Mouse (Mus musculus): ENCODE measurements around the gene Olfr220.

The Olfr220 gene

DNA sequence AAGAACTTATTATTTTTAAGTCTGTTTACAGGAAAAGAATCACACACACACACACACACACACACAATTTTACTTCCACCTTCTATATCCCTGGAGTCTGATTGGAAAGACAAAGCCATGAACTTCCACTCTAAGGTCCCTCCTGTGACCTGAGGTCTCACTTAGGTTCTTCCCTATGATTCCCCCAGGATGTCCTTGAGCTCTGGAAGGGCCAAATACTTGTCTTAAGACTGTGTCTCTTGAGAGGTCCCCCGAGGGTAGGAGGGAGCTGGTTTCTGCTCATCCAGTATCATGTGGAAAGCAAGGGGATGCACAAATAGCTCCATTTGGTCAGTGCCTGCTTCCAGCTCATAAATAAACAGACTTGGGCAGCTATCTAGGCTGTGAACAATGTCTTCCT is at the start of gene Olfr220:
Gene Olfr220 (plus strand): TSS at position 301 of the 400 bp plus-strand sequence.
- no peak for DNase-seq (ENCODE audit: low spot score in 2 of 2)

DNA sequence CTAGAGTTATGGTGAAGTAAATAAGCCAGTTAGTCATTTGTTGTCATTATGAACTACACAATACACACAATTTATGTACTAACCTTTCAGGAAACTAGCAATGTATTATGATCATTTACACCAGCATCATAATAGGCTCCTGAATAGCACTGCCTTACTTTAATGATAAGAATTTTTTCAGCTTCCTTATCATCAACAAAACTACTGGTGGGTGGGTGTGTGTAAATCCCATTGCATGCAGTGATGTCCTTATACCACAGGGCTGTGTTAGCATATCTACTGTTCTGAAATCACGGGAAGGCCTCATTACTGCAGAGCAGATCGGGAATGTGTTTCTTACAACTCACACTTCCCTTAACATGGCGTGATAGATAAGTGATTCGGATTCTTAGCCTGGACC is 18.9 kb upstream of the Olfr220 start:
- DNase-seq (ENCODE audit: low spot score in 2 of 2), result no peak

DNA sequence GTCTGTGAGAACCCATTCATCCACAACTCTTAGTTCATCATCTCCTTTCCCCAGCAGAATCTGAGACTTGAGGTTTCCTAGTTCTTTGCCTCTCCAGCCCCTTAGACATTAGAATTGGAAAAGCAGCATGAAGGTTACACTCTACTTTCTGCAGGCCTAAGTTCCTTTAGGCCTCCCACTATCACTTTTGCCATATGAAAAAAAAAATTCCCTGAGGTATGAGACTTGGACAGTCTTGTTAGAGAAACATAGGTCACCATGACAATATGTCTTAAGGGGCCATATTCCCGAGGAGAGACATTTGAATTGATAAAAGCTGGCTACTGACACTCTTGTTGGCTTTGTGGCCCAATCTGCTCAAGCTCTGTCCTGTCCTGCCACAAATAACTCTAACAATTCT is 18.1 kb upstream of the Olfr220 start, which contains the start of gene Olfr414:
Gene Olfr414 (plus strand): TSS at position 301 of the 400 bp plus-strand sequence.
- no peak for DNase-seq (ENCODE audit: low spot score in 2 of 2)

DNA sequence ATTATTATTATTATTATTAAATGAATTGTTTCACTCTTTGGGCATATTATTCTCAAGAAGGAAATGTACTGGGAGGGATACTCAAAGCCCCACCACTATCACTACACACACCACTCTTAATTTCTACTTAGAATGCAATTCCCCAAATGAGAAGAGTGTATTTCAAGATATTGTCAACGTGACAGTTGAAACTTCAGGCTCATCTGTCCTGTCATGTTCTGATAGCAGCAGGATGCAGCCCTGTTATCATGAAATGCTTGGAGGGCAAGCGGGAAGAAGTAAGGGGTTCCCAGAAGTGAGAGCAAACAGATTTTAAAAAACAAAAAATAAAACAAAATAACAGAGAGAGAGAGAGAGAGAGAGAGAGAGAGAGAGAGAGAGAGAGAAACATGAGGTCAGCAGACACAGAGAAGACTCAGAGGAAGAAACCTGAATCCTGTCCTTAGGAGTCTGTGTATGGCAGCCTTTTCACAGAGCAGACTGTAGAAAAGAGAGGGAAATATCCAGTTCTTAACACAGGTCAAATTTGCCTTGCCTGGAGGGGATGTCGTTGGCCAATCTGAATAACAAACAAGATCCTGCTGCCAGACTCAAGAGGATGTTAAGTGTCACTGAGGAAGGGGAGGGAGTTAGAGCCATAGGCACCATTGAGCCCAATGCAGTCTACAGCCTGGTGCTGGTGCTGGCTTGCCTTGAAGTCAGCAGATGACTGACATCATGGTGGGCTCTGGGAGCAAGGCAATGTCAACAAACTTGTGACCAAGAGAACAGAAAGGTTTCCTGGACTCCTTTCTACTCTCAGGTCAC is 15.5 kb upstream of the Olfr220 start:
- DNase-seq (ENCODE audit: low spot score in 2 of 2), result no peak

DNA sequence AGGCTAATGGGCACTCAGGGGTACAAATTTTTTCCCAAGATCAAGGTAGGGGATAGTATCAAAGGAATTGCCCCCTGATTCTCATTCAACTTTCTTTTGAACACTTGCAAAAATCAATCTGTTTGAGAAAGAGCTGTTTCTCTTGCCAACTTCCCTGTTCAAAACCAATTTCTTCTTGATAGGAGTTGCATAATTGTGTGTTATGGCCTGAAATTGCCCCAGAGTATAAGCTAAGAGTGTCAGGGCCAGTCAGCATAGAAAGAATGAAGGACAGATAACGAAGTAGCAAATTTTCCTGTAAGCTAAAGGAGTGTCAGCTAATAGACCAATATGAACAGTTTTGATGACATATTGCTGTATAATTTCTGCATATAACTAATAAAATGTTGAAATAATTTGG is 14.5 kb upstream of the Olfr220 start:
- DNase-seq (ENCODE audit: low spot score in 2 of 2), result no peak

DNA sequence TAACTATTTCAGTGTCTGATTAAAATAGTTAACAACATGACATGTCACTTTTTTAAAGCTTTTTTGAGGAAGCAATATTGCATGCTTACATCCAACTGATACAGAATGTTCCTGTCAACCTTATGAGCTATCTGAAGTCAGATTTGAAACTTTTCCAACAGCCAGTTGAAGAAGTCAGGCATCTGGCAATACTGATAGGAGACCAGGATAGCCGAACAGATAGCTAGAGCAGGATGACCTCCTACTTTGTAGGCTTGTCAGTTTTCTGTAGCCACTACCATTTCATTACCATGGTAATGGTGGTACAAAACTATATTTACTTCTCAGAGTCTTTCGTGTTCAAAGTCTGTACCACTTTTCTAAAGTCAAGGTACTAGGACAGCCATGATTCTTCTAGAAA is 13.5 kb upstream of the Olfr220 start:
- no peak for DNase-seq (ENCODE audit: low spot score in 2 of 2)

DNA sequence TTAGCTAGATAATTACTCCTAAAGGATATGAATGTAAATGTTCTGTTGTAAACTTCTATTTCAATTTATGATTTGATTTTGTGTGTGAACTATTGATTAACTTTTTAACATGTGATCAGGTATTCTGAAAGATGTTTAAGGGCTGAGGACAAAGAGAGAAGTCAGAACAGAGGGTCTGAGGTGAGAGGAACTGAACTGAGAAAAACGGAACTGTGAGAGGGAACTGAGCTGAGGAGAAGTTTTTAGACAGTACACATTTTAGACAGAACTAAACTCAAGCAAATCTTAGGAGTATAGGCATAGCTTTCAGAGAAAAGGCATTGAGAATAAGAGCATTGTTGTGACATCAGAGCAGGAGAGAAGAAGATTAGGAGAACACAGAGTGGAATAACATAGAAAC is 7.8 kb upstream of the Olfr220 start:
- DNase-seq (ENCODE audit: low spot score in 2 of 2), result no peak

DNA sequence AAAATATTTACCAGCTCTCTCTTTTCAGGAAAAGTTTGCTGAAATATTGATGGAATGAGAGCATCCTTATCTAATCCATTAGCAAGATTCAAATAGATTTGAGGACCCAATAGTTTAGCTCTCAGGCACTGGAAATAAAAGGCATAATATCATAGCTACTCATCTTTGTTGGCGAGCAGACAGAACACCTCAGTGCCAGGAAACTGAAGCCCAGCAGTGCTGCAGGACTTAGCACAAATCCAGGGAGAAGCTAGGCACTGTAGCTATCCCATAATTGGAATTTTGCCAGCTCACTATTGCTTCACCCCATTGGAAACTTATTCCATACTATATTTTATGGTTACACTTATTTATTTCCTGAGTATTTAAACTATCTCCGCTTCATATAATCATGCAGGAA is 13.2 kb downstream of the Olfr220 start:
- DNase-seq (ENCODE audit: low spot score in 2 of 2), result no peak

DNA sequence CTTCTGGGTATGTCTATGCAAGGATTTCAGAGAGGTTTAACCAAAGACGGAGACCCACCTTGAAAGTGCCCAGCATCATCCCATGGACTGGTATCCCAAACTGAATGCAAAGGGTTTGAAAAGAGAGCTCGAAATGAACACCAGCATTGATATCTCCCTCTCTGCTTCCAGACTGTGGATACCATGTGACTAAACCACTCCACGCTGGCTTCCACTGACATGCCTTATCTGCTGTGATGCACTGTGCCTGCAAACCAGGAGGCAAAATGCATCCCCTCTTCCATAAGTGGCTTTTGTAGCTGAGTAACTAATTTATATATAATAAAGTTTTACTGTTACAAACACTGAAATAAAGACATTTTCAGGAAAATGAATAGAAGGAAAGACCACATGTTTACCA is 23.5 kb downstream of the Olfr220 start:
- no peak for DNase-seq (ENCODE audit: low spot score in 2 of 2)

DNA sequence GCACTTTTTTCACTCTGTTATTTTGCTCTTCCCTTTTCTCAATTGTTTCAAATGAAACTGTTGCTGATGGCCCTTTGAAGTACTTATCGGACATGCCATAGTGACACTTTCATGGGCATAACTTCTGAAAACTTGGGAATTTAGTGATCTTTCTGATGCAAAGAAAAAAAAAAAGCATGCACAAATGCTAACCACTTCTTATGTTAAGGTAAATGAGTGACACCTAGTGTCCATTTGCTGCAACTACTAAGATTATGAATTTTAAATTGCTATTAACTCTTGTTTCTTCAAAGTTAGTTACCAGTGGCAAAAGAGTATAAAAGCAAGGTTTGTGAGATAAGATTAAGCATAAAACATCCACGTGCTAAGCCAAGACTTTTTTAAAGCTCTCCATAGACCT is 24.4 kb downstream of the Olfr220 start:
- no peak for DNase-seq (ENCODE audit: low spot score in 2 of 2)

DNA sequence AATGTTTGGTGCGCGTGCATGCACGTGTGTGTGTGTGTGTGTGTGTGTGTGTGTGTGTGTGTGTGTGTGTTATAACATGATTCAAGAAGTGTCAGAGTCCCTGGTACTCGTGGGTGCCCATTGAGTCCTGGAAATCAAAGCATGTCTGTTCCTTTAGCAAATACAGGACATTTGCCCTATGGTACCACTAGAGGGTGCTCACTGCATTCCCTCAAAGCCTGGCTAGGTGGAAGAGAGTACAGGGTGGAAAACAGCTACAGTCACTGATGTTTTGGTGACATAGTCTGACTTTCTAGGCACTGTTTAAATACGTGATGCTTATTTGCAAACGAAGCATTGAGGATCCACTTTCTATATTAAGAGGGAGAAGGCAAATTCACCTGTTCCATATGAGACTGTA is 27.9 kb downstream of the Olfr220 start:
- no peak for DNase-seq (ENCODE audit: low spot score in 2 of 2)

DNA sequence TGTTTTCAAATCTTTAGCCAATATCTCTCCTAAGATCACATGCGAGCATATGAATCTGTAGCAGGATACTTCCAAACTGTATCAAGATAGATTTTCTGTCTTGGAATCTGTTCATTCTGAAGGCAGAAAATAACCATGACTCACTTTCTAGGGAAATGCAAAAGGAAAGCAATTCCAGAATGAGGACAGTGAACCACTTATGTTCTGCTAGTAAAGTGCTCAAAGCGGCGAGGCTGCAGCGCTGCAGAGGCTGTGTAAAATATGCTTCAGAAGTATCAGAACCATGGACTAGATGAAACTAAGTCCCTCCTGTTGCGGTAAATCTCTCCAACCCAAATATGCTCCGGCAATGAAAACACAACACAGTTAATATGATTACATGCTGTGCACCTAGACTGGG is 40.7 kb downstream of the Olfr220 start:
- DNase-seq (ENCODE audit: low spot score in 2 of 2), result no peak

DNA sequence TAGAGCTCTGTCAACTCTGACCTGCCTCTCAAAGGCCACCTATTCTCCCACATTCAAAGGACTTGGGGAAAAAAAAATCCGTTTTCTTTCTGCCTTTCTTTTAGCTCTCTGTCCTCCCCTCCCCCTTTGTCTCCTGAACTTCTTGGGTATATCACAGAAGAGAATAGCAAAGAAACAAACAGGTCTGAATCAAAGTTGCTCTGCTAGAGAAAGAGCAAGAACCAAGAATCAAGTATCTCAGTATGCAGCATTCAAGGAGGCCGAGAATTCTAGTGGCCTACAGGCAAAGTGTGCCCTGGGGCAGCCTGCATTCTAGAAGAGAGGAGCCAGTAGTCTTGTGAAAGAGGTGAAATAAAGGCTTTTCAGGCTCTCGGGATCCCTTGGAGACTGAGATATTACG is 58.2 kb downstream of the Olfr220 start:
- no peak for DNase-seq (ENCODE audit: low spot score in 2 of 2)

All from heart, adult 9 months (tissue).